Mouse (Mus musculus): Measurements from ENCODE around the gene Cnpy3.
"Not testable (repeated sequence)": the region's sequence is repeated elsewhere in the genome, so short reads cannot be mapped to it uniquely, and the experiment has no call there.

Cnpy3 gene

DNA sequence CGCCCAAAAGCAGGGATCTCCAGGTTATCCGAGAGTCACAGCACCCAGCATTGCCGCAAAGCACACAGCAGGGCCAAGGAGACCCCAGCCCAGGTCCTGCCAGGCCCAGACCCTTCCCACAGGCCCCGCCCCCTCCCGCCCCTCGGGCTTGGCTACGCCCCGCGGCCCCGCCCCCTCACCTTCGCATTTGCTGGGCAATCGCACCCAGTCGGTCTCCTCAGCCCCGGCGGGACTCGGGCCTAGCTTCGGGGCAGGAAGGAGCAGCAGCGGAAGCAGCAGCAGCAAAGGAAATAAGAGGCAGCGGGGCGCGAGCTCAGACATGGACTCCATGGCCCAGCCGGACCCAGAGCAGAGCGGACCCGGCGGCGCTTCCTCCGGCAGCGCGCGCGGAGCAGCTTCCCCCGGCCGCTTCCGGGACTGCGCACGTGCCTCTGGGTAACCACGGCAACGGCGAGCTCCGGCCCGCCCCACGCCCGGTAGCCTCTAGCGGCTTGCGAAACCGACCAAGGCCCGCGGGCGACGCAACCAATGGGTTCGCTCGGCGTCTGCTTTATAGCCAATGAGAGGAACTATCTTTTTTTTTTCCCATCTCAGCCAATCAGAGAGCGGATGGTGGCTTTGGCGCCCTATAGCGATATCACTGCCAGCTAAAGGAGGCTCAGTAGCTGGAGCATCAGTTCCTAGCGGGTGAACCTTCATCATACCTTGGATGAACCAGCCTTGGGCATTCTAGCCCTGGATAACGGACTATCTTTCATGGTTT, at the start of gene Cnpy3:
Cnpy3 (minus strand) TSS at position 421 of the 763 bp plus-strand sequence.
- peak; percentile 96 to 97 for DNase-seq

DNA sequence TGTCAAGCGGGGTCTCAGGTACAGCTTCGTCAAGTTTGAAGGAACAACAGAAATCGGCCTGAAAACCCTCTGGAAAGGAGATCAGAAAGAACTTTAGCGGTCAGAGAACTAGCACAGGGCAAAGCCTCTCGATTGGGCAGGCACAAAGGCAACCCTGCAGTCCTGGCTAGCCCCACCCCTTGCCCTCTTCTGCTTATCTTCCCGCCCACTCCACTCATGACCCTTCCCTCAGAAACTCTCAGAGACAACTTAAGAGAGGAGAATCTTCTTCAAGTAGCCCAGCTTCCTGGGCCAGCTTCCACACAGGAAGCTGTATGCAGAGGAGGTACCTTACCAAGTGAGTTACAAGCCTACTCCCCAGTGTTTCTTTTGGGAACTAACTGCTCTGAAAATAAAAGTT, 49.7 kb upstream of the Cnpy3 start:
- DNase-seq: no peak

GRCm38 (mm10) chr17:46799680-46800079, 47.7 kb upstream of the Cnpy3 start:
- DNase-seq: no peak

- no peak for DNase-seq
These were observed 45.4 kb upstream of the Cnpy3 start for GRCm38 (mm10) chr17:46797386-46797785.

- DNase-seq: no peak
These were observed 44.7 kb upstream of the Cnpy3 start for GRCm38 (mm10) chr17:46796743-46797142.

- no peak for DNase-seq
These were observed 40.9 kb upstream of the Cnpy3 start for GRCm38 (mm10) chr17:46792963-46793362.

DNA sequence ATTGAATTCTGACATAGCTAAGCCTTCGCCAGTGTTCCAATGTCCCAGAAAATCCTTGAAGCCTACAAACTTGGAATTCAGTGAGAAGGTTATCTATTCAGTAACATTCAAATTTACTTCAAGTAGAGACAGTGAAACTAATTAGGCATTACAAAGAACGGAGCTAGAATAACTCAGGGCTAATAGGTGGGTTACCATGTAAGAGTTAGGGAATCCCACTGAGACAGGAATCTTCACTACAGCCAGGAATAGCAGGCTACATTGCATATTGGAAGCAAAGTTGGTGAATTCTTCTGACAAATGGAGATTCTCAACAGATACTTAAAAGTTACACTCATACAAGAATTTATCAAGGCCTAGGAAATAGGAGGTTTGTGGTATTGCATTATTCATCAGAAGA, 36.0 kb upstream of the Cnpy3 start:
- DNase-seq: not testable (repeated sequence)

GRCm38 (mm10) chr17:46786952-46787351, 34.9 kb upstream of the Cnpy3 start:
- DNase-seq: no peak

DNA sequence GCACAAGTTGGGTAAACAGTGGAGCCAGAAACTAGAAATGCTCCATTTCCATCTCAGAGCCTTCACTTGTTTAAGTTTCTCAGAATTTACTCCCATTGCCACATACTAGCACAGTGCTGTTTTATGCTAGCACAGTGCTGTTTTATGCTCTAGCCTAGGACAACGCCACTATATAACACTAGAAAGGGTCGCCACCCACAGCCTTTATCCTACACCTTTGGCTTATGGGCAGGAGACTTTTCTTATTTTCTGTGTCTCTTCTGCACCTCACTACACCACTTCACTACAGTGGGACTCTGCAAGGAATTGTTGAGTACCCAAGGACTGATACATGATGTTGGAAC, 31.2 kb upstream of the Cnpy3 start:
- DNase-seq: no peak

GRCm38 (mm10) chr17:46782341-46783221, 30.6 kb upstream of the Cnpy3 start, which contains the start of gene Rpl7l1:
Gene Rpl7l1, minus strand, starts transcription at chr17:46782672.
- peak; percentile 85 to 88 for DNase-seq

- DNase-seq: no peak
These were observed 29.9 kb upstream of the Cnpy3 start for GRCm38 (mm10) chr17:46781876-46782275.

- no peak for DNase-seq
These were observed 24.1 kb upstream of the Cnpy3 start for GRCm38 (mm10) chr17:46776087-46776486.

DNA sequence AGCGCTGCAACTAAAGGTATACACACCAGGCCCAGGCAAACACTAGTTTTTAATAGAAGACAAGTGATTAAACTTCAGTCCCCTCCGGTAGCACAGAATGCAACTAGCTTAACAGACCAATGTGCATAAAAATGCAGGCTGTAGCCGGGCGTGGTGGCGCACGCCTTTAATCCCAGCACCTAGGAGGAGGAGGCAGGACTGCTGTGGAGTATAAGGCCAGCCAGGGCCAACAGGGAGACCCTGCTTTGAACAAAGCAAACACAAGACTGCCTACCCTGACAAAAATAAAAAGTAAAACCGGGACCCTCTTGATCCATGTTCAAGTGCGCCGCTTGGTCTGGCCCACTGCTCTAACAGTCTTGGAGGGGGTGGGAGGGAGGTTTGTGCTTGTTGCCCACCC, 23.1 kb upstream of the Cnpy3 start:
- no peak for DNase-seq

- DNase-seq: no peak
These were observed 22.1 kb upstream of the Cnpy3 start for GRCm38 (mm10) chr17:46774131-46774472.

DNA sequence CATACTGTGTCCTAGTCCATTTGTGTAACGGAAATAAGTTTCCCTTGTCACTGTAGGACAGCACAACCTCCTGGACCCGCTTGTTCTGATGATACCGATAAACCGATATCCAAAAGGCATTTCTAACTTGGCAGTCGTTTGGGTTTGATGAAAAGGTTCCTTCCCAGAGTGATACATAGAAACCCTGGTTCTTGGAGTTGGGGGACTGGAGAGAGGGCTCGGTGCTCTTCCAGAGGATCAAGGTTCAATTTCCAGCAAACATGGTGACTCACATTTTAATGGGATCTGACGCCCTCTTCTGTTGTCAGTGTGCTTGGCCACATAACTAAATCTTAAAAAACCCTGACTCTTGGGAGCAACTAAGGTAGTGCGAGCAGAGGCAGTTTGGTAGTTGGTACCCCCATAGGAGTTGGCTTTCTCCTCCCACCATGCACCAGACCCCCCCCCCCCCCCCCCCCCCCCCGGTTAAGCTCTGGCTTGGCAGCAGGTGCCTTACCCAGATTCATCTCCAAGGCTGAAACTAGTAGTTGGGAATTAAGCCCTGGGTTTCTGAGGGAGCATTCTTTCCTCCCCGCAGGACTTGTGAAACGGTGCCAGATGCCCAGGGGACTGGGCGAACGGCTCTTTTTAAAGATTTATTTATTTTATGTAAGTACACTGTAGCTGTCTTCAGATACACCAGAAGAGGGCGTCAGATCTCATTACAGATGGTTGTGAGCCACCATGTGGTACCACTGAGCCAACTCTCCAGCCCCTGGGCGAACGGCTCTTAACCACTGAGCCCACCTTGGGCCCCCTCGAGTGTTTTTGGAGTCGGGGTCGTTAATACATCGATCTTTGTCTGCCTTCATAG, 21.5 kb upstream of the Cnpy3 start:
- no peak for DNase-seq

DNA sequence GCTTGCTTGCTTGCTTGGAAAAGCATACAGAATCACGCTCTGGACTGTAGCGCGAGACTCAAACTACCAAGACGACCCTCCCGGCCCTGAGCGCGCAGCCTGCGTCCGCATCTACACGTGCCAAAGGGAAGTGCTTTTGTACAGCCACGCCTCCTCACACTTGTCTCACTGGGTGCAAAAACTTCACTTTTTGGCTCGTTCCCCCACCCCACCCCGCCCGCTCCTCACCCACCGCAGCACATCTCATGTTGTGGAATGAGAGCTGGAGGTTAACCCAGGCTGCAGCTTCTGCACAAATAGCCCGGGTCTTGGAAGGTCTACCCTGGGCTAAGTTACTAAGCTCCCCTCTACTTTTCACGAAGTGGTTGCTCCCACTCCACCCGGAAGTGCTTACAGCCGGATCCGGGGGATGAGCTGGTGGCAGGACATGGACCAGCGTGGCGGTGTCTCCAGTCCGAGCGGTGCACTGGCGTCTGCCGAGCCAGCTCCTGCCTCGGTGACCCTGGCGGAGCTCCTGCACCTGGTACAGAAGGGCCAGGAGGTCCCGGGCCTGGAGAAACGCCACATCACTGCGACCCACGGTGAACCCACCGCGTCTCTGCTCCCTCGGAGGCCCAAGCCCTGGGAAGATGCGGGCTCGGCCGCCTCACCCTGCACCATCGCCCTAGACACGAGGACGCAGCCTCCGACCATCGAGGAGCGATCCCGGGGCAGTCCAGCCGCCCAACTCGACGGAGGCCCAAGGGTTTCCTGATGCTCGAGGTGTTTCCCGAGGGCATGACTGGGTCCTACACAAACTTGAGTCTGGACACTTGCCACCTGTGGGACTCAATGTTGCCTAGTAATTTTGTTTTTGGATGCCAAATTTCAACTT, 20.6 kb upstream of the Cnpy3 start, which contains the start of gene 2310039H08Rik:
2310039H08Rik (plus strand) TSS at position 232 of the 874 bp plus-strand sequence.
- peak; percentile 68 to 77 for DNase-seq

DNA sequence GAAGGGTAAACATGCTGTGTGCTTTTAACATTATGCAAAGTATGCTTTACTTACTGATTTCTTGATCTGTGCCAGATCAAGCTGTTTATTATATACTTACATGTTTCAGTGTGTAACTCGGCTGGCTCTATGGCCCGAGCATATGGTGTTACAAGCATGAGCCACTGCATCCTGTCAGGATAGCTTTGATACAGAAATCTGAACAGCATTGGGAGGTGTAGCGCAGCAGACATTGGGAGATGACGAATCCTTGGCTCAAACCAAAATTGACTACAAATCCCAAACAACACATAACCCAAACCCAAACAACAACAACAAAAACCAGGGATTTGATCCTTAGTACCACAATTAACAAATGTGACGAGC, 20.0 kb upstream of the Cnpy3 start:
- DNase-seq: no peak

DNA sequence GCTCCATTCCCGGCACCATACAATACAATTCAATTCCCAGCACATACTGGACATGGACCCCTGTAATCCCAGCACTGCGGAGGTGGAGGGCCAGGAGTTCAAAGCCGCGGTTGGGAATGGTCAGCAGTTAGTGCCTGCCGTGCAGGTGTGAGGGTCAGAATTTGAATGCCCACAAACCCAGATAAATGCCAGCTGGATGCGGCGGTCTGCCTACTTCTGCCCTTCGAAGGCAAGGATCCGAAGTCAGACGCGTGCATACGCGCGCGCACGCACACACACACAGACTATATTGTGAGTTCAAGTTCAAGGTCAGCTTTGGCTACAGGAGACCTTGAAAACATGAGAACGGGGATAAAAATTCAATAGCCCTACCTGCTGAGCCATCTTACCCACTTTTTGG, 19.6 kb upstream of the Cnpy3 start:
- no peak for DNase-seq

- DNase-seq: no peak
These were observed 19.0 kb upstream of the Cnpy3 start for GRCm38 (mm10) chr17:46771025-46771424.

GRCm38 (mm10) chr17:46770546-46770945, 18.5 kb upstream of the Cnpy3 start:
- DNase-seq: no peak

DNA sequence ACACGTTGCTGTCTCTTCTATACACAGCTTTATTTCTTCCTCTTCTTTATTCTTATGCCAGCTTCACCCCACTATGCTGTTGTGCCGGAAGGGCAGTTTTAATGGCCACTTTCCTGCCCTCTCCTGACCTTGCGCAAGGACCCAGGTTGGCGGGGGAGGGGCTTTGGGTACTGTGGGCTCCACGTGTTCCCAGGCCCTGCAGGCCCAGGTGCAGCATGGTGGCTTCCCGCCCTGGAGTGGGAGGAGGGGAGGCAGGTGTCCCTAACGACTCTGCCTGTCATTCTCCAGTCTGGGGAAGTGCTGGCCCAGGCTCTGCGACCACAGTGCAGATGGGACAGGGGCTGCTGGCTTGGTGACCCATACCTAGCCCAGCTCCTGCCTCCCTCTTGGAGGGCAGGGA, 15.9 kb upstream of the Cnpy3 start:
- DNase-seq: peak; percentile 72 to 80

- DNase-seq: not testable (repeated sequence)
These were observed 12.9 kb upstream of the Cnpy3 start for GRCm38 (mm10) chr17:46764916-46765315.

Data from thymus, adult 18-20 months (tissue).